Mouse (Mus musculus): ENCODE results near the gene Tmie.

Gene Tmie

DNA sequence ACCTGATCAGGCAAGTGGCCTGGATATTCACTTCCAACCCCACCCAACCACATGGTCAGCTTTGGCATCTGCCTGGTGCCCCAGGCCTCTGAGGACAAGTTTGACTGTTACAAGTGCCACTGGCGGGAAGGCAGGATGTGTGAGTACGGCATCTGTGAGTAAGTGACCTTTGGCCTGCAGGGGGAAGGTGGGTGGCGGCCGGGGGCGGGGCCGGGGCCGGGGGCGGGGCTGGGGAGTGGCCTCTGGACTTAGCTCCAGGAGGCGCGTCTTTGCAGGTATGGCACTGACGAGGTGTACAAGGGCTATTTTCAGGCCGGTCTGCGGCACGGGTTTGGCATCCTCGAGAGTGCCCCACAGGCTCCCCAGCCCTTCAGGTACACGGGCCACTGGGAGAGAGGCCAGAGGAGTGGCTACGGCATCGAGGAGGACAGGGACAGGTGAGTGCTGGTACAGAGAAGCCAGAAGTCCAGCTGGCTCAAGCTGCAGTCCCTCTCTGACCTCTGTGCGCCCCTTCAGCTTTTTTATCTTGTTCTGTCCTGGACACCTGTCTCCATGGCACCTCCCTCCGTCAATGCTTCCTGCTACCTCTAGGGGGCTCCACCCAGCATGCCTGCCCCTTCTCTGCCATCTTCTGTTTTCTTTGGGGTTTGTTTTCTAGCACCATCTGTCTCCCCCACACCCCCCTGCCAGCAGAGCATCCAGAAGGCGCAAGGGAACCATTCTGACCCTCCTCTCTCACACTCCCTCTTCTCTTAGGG is 10.3 kb upstream of the Tmie start:
- in situ Hi-C loops (cut with MboI; ENCODE audit: low sequenced_read_pairs): no loop called here

GRCm38 (mm10) chr9:110888935-110889334 is 9.0 kb upstream of the Tmie start:
- in situ Hi-C loops (cut with MboI; ENCODE audit: low sequenced_read_pairs): no loop called here

DNA sequence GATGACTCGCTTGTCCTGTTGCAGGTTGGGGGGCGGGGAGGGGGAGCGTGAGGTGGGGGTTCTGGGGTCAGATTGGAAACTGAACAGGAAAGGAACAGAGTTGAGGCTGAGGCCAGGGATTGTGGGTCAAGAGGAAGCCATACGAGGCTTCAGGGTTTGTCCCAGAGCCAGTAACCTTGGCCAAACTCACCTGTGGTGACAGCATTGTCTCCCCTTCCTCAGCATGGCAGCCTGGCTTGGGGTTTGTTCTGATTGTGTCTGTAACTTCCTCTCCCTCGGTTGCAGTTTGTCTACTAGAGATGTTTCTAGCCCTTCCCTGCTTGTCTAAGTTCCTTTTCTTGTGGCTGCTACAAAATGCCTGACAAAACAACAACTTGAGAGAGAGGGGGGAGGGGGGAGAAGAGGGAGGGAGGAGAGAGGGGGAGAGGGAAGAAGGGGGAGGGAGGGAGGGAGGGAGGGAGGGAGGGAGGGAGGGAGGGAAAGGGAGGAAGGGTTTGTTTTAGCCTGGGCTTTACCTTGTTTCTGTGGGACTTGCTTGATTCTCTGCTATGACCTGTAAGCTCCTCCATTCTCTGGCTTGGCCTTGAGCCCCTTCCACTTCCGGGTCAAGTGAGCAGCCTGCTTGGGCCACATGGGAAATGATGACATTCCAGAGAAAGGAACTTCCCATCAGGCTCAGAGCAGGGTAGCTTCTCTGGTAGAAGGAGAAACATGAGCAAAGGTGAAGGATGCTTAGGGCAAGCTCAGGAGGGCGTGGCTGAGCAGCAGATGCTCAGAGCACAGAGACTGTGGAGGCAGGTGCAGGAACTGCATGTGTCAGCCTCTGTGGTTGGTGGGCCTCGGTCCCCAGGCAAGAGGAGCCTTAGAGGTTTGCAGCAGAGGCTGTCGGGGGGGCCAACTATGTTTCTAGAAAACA is 7.7 kb upstream of the Tmie start:
- in situ Hi-C loops (cut with MboI; ENCODE audit: low sequenced_read_pairs): no loop called here

DNA sequence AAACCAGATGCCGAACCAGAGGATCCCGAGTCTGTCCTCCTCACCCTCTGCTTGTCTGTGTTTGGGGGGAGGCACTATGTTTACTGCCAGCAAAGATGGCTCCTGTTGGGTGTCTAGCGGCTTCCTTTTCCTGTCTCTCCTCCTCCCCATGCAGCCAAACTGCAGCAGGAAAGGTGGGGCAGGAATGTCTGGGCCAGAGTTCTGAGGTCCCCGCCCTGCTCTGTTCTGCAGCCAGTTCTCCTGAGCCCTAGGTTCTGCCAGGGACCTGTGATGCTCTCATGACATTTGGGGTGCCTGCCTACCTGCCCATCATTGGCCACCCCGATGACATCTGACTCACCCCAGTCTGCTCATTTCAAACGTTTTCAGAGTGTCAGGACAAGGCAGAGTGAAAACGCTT is 2.0 kb upstream of the Tmie start:
- in situ Hi-C loops (cut with MboI; ENCODE audit: low sequenced_read_pairs): no loop called here

GRCm38 (mm10) chr9:110880772-110881171 is 859 bp upstream of the Tmie start:
- in situ Hi-C loops (cut with MboI; ENCODE audit: low sequenced_read_pairs): no loop called here

DNA sequence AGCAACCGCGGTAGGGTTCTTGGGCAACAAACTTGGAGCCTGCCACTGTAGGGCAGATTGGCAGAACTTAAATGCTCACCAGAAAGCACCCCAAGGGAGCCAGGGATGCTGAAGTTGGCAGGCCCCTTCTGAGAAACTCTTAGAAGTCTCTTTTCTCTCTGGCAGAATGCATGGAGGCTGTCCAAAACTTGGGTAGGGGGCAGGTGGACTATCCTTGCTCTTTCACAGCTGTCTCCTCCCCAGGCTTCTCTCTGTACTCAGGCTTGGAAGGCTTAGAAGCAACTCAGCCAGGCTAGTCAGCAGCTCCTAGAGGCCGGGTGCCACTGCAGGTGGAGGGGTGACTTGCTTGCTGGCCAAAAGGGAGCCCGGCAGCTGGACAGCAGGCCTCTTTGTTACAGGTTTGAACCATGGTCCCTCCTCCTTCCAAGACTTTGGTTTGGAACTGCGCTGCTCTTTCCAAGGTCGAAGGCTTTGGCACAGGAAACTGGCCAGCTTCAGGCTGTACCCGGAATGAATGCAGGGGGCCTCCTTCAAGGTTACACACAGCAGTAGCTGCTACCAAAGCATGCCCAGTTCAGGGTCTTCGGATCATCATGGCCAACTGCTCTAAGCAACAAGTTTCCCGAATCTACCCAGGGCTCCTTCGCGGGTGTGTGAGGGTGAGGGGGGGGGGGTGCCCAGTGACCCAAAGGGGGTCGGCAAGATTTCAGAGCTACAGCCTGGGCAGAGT is 557 bp downstream of the Tmie start, which contains the start of gene Als2cl:
Gene Als2cl, plus strand, starts transcription at position 680 of the 730 bp plus-strand sequence.
- in situ Hi-C loops (cut with MboI; ENCODE audit: low sequenced_read_pairs): no loop called here

- in situ Hi-C loops (cut with MboI; ENCODE audit: low sequenced_read_pairs): no loop called here
Observed at GRCm38 (mm10) chr9:110877888-110878287, 2.0 kb downstream of the Tmie start.

GRCm38 (mm10) chr9:110877353-110877752 is 2.6 kb downstream of the Tmie start:
- in situ Hi-C loops (cut with MboI; ENCODE audit: low sequenced_read_pairs): no loop called here

DNA sequence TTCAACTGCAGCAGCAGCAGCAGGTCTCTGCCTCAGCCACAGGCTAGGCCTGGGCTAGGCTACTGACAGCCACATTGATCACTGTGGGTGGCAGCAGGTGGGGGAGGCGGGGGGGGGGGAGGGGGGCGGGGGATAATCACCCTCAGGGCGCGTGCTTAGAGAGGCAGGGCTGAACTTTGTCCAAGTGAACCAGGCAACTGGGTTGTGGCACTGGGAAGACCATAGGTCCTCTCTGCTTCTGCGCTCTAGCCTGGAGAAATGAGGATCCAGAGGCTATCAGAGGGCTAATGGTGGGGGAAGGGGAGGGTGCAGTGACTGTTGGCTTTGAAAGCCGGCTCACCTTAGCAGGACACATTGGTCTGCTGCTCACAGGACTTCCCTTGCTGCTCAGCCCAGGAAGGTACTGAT is 4.6 kb downstream of the Tmie start:
- in situ Hi-C loops (cut with MboI; ENCODE audit: low sequenced_read_pairs): no loop called here

GRCm38 (mm10) chr9:110874660-110875191 is 5.2 kb downstream of the Tmie start:
- in situ Hi-C loops (cut with MboI; ENCODE audit: low sequenced_read_pairs): no loop called here

- in situ Hi-C loops (cut with MboI; ENCODE audit: low sequenced_read_pairs): no loop called here
Observed at GRCm38 (mm10) chr9:110873681-110874659, 5.9 kb downstream of the Tmie start.

DNA sequence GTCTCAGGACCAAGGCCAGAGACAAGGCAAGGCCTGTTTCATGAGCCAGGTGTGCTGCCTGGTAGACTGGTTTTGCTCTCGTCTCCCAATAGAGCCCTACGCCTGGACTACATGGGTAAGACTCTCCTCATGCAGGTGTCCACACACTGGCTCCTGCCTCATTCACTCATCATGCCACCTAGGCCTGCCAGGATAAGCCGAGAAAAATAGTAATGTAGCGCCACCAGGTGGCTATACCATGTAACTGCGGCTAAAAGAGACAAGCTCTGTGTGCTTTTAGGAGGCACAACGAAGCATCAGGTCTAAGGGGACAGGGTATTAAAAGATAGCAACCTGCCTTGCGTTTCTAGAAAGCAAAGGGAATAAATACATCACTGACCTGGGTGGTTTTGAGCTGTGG is 8.9 kb downstream of the Tmie start:
- in situ Hi-C loops (cut with MboI; ENCODE audit: low sequenced_read_pairs): no loop called here

- in situ Hi-C loops (cut with MboI; ENCODE audit: low sequenced_read_pairs): no loop called here
Observed at GRCm38 (mm10) chr9:110858967-110859596, 20.8 kb downstream of the Tmie start.

GRCm38 (mm10) chr9:110858523-110858922 is 21.4 kb downstream of the Tmie start:
- in situ Hi-C loops (cut with MboI; ENCODE audit: low sequenced_read_pairs): no loop called here

- in situ Hi-C loops (cut with MboI; ENCODE audit: low sequenced_read_pairs): no loop called here
Observed at GRCm38 (mm10) chr9:110857781-110858472, 22.0 kb downstream of the Tmie start, which contains the start of gene Prss50. TSS of gene Prss50 (plus strand) at chr9:110857967.

GRCm38 (mm10) chr9:110856920-110857319 is 23.0 kb downstream of the Tmie start:
- in situ Hi-C loops (cut with MboI; ENCODE audit: low sequenced_read_pairs): no loop called here

GRCm38 (mm10) chr9:110855903-110856302 is 24.0 kb downstream of the Tmie start:
- in situ Hi-C loops (cut with MboI; ENCODE audit: low sequenced_read_pairs): no loop called here

GRCm38 (mm10) chr9:110849162-110849561 is 30.8 kb downstream of the Tmie start:
- in situ Hi-C loops (cut with MboI; ENCODE audit: low sequenced_read_pairs): no loop called here

DNA sequence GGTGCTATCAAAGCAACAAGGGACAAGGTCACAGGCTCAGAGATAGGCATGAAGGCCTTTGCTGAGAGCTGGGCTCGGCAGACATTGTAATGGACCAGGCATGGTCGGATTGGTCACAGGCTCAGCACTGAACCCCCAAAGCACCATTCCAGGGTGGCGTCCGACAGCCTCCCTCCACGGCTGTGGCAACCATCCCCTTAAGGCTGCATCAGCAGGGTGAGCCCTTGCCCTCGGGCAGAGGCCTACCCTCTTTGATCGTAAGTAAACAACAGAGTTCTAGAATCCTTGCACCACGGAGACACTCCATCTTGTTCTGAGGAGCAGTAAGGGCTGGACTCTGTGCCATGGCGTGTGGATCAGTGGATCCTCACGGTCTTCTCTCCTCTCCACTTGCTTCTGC is 35.7 kb downstream of the Tmie start, which contains the start of gene Prss46:
Gene Prss46, plus strand, starts transcription at position 301 of the 400 bp plus-strand sequence.
- in situ Hi-C loops (cut with MboI; ENCODE audit: low sequenced_read_pairs): no loop called here
